Mouse (Mus musculus) CH12.LX (cell line): ENCODE results near the gene Hhipl1. TPM values are rescaled to one million over a fixed set of nuclear protein-coding genes. Genes with fewer than 3 reads are reported as not detected.

Experiments used
- DNase-seq: peaks from one replicate; pipeline ENCODE4 v3.0.0-alpha.2; 2013; ENCODE audit errors: extremely low read depth
- H3K27ac ChIP-seq: 2 replicates; pipeline ENCODE4 v1.5.1; 2012; ENCODE audit warnings: low read depth, mild to moderate bottlenecking, control low read depth, moderate library complexity; ENCODE audit not compliant: insufficient read depth
- H3K27me3 ChIP-seq: replicated peaks from 2 replicates; pipeline ENCODE3; 2012; ENCODE audit warnings: inconsistent platforms
- H3K36me3 ChIP-seq, 2 experiments: replicated peaks in 1 of 2; 2 replicates each; pipeline versions ENCODE3 to v1.6.1; 2012; ENCODE audit warnings: inconsistent platforms in 1 of 2, low read length in 1 of 2, mild to moderate bottlenecking in 1 of 2, mixed read lengths in 1 of 2, moderate library complexity in 1 of 2; ENCODE audit not compliant: control insufficient read depth in 1 of 2, insufficient read depth in 1 of 2
- H3K4me1 ChIP-seq, 2 experiments: 2 replicates each; pipeline ENCODE4 v1.6.1; 2012; ENCODE audit warnings: inconsistent platforms in 1 of 2, moderate library complexity in 1 of 2; ENCODE audit not compliant: insufficient read depth in 2 of 2, control insufficient read depth in 1 of 2
- H3K4me2 ChIP-seq: 2 replicates; pipeline ENCODE4 v1.6.1; 2012; ENCODE audit warnings: low read depth, mild to moderate bottlenecking, control low read depth; ENCODE audit not compliant: poor library complexity, insufficient read depth, severe bottlenecking
- H3K4me3 ChIP-seq, 3 experiments: fragments of 150-350 bp in 1 of 3; sonication (generic) in 1 of 3; replicated peaks in 1 of 3; 2 replicates each; pipeline versions ENCODE3 to v1.5.1; 2011 to 2012; ENCODE audit warnings: low read depth in 2 of 3, low read length in 2 of 3, mild to moderate bottlenecking in 2 of 3, moderate library complexity in 2 of 3, control low read depth in 1 of 3, improper control_type of control experiment in 1 of 3, inconsistent platforms in 1 of 3, mixed read lengths in 1 of 3; ENCODE audit not compliant: poor library complexity in 1 of 3
- H3K79me2 ChIP-seq: replicated peaks from 2 replicates; pipeline ENCODE4 v1.6.1; 2012; ENCODE audit warnings: mild to moderate bottlenecking, moderate library complexity; ENCODE audit not compliant: control insufficient read depth, poor library complexity, insufficient read depth, severe bottlenecking; ENCODE audit errors: extremely low read depth
- H3K9ac ChIP-seq: 2 replicates; pipeline ENCODE4 v1.6.1; 2012; ENCODE audit warnings: low read depth, mild to moderate bottlenecking, control low read depth, moderate library complexity; ENCODE audit not compliant: insufficient read depth
- H3K9me3 ChIP-seq: replicated peaks from 2 replicates; pipeline ENCODE3; 2012; ENCODE audit warnings: low read length, inconsistent platforms, mixed read lengths
- CHD2 ChIP-seq: IDR thresholded peaks from 2 replicates; pipeline ENCODE4 v1.6.1; 2011; ENCODE audit warnings: low read length, improper control_type of control experiment
- CTCF ChIP-seq, 2 experiments: IDR thresholded peaks in 1 of 2; conservative IDR thresholded peaks in 1 of 2; 2 replicates each; pipeline ENCODE4 v1.5.1; 2011 to 2012; ENCODE audit warnings: low read depth in 2 of 2, low read length in 2 of 2, improper control_type of control experiment in 1 of 2, inconsistent platforms in 1 of 2, mild to moderate bottlenecking in 1 of 2, moderate library complexity in 1 of 2
- E2F4 ChIP-seq: IDR thresholded peaks from 2 replicates; pipeline ENCODE4 v1.6.1; 2011; ENCODE audit warnings: low read depth, low read length, improper control_type of control experiment; ENCODE audit not compliant: insufficient replicate concordance
- ELF1 ChIP-seq: IDR thresholded peaks from 2 replicates; pipeline ENCODE4 v1.6.1; 2014; ENCODE audit warnings: low read depth, mild to moderate bottlenecking, inconsistent platforms, low read length, improper control_type of control experiment
- HCFC1 ChIP-seq: IDR thresholded peaks from 2 replicates; pipeline ENCODE4 v1.6.1; 2012; ENCODE audit warnings: low read depth, mild to moderate bottlenecking, inconsistent platforms, low read length, improper control_type of control experiment
- JUN ChIP-seq: IDR thresholded peaks from 2 replicates; pipeline ENCODE4 v1.6.1; 2011; ENCODE audit warnings: low read depth, mild to moderate bottlenecking, low read length, improper control_type of control experiment, moderate library complexity; ENCODE audit not compliant: insufficient read depth
- MEF2A ChIP-seq: IDR thresholded peaks from 2 replicates; pipeline ENCODE4 v1.6.1; 2014; ENCODE audit warnings: low read depth, mild to moderate bottlenecking, inconsistent platforms, low read length, improper control_type of control experiment, borderline replicate concordance
- MYC ChIP-seq: IDR thresholded peaks from 2 replicates; pipeline ENCODE4 v1.6.1; 2011; ENCODE audit warnings: low read depth, mild to moderate bottlenecking, improper control_type of control experiment, low read length
- NRF1 ChIP-seq: IDR thresholded peaks from 2 replicates; pipeline ENCODE4 v1.6.1; 2014; ENCODE audit warnings: low read depth, mild to moderate bottlenecking, inconsistent platforms, low read length, improper control_type of control experiment, moderate library complexity
- PAX5 ChIP-seq: IDR thresholded peaks from 2 replicates; pipeline ENCODE4 v1.6.1; 2012; ENCODE audit warnings: low read length, inconsistent platforms, mixed read lengths
- RAD21 ChIP-seq: IDR thresholded peaks from 2 replicates; pipeline ENCODE4 v1.6.1; 2011; ENCODE audit warnings: low read depth, mild to moderate bottlenecking, low read length, improper control_type of control experiment, moderate library complexity
- RCOR1 ChIP-seq: conservative IDR thresholded peaks from 2 replicates; pipeline ENCODE4 v1.6.1; 2012; ENCODE audit warnings: low read depth, mild to moderate bottlenecking, inconsistent platforms, low read length, improper control_type of control experiment
- SIN3A ChIP-seq: IDR thresholded peaks from 2 replicates; pipeline ENCODE4 v1.6.1; 2012; ENCODE audit warnings: low read length, improper control_type of control experiment, inconsistent platforms
- TCF12 ChIP-seq: IDR thresholded peaks from 2 replicates; pipeline ENCODE4 v1.6.1; 2014; ENCODE audit warnings: low read depth, mild to moderate bottlenecking, inconsistent platforms, low read length, improper control_type of control experiment
- ZMIZ1 ChIP-seq: IDR thresholded peaks from 2 replicates; pipeline ENCODE4 v1.6.1; 2012; ENCODE audit warnings: low read depth, mild to moderate bottlenecking, inconsistent platforms, low read length, improper control_type of control experiment
- ZNF384 ChIP-seq: IDR thresholded peaks from 2 replicates; pipeline ENCODE4 v1.6.1; 2012; ENCODE audit warnings: low read depth, low read length, improper control_type of control experiment, inconsistent platforms
- dilution Hi-C: fragments of 300-500 bp; cut with MboI; formaldehyde crosslinking; loops from 2 replicates; pipeline ENCODE4 v1.14.3; 2020; ENCODE audit warnings: low sequenced_read_pairs; ENCODE audit not compliant: extremely low pct_unique_long_range_greater_than_20kb, extremely low pct_ligation_motif_present
- in situ Hi-C: fragments of 300-500 bp; cut with MboI; formaldehyde crosslinking; loops from 3 replicates; pipeline ENCODE4 v1.14.3; 2019; ENCODE audit warnings: low sequenced_read_pairs, low pct_ligation_motif_present, low pct_unique_long_range_greater_than_20kb, mixed read lengths
- polyA plus RNA-seq: library from polyadenylated mRNA; unstranded; fragments of >175 nt; gene quantifications from 2 replicates; pipeline ENCODE4 v1.2.1, GENCODE M21; 2012; ENCODE audit warnings: low read depth; ENCODE audit not compliant: insufficient read length
- total RNA-seq, 2 experiments: library from RNA; depleted of rRNA; stranded (reverse); fragments of 300-350 nt in 1 of 2; fragments of >200 nt in 1 of 2; gene quantifications; 2 replicates each; pipeline ENCODE4 v1.2.3; 2012 to 2014

The Hhipl1 gene
- total and polyA plus RNA-seq, 3 experiments: not detected

DNA sequence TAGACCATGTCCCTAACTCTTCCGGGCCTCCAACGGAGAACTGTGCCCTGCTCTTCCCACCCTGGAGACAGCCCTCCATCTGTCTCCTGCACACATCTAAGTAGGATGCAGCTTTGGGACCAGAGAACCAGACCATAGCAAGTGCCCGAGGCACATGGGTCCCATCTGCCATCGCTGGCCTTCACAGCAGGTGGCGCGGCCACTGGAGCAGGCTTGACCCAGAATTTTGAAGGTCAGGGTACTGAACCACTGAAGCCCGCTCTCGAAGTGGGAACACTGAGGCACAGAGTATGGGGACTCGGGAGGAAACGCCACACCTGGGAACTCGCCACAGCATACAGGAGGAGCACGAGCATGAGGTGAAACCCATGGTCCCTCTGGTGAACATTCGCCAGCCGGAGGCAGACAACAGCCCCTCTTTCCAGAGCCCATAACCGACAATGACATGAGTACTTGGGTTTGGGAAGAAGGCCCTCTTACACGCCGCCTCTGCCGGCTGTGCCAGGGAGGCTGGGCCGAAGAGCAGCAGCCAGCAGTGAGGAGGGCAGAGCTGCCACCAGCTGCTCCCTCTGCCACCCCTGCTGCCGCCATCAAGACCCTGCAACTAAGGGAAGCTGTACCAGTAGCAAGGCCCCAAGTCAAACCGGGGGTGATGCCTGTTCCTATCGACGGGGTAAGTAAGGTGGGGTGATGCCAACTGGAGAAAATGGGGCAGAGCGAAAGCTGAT is 46.6 kb upstream of the Hhipl1 start:
- dilution Hi-C loops: no loop called here

GRCm38 (mm10) chr12:108260950-108261349 is 45.1 kb upstream of the Hhipl1 start:
- in situ Hi-C loops (no loop called here), dilution Hi-C loops (no loop called here)
- DNase-seq: no peak
- H3K27me3 ChIP-seq: no peaks in the 10 kb centered on the region
- H3K4me1 ChIP-seq: peaks cover 3 to 87% of the 10 kb centered on the region in 2 experiments; a peak in 2 of 4 replicates
- no peak for TF ChIP-seq CTCF (conservative IDR thresholded peaks at IDR 0.05 in 1 of 2, IDR thresholded peaks at IDR 0.05 in 1 of 2; ENCODE audit: low read depth in 2 of 2, low read length in 2 of 2)
- no peak for TF ChIP-seq ZMIZ1
- TF ChIP-seq MYC: no peak
- H3K79me2 ChIP-seq: no peaks in the 10 kb centered on the region
- H3K36me3 ChIP-seq: peaks cover 0 to 70% of the 10 kb centered on the region in 2 experiments
- no peak overlapping the region for H3K4me2 ChIP-seq
- no peak overlapping the region for H3K27ac ChIP-seq
- no peaks in the 10 kb centered on the region for H3K9me3 ChIP-seq
- no peak overlapping the region for H3K4me3 ChIP-seq
- H3K9ac ChIP-seq: no peak overlapping the region

More for the DNA sequence above, 46.6 kb upstream of the Hhipl1 start:
- in situ Hi-C loops: no loop called here
- Histone ChIP-seq H3K9me3 (no peaks in the 10 kb centered on the region), H3K79me2 (no peaks in the 10 kb centered on the region), H3K36me3 (peaks cover 0 to 66% of the 10 kb centered on the region in 2 experiments), H3K4me2 (no peak overlapping the region), H3K4me1 (peaks cover 0 to 80% of the 10 kb centered on the region in 2 experiments; a peak in 2 of 4 replicates), H3K4me3 (no peak overlapping the region), H3K9ac (no peak overlapping the region), H3K27me3 (no peaks in the 10 kb centered on the region), H3K27ac (no peak overlapping the region)
- TF ChIP-seq NRF1 (no peak), SIN3A (no peak), RCOR1 (no peak), HCFC1 (no peak), CTCF (conservative IDR thresholded peaks at IDR 0.05 in 1 of 2, IDR thresholded peaks at IDR 0.05 in 1 of 2; ENCODE audit: low read depth in 2 of 2, low read length in 2 of 2) (no peak), E2F4 (no peak)
- no peak for DNase-seq

DNA sequence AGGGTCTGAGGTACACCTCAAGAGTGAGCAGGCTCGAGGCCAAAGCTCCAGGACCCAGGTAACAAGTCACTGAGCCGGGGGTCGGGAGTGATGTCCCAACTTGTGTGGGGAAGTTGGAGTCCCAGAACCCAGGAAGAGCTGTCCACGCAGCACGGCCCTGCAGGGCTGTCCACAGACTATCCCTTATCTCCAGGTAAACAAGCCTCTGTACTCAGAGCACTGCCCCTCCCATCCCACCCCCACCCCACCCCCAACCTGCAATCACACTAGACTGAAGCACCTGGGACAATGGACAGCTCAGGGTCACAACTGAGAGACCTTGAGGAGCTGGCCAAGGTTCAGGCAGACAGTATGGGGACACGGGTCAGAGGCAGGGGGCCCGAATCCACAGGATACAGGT is 41.2 kb upstream of the Hhipl1 start:
- peaks cover 13 to 89% of the 10 kb centered on the region in 2 experiments; a peak in 3 of 4 replicates for H3K4me1 ChIP-seq
- H3K9me3 ChIP-seq: no peaks in the 10 kb centered on the region
- H3K36me3 ChIP-seq: peaks cover 0 to 62% of the 10 kb centered on the region in 2 experiments
- H3K27ac ChIP-seq: no peak overlapping the region
- 0 out of 2 replicates have a peak, but pooled peaks cover 2% of the 10 kb centered on the region for H3K79me2 ChIP-seq
- no peak overlapping the region for H3K4me3 ChIP-seq
- in situ Hi-C loops (no loop called here), dilution Hi-C loops (no loop called here)
- no peak overlapping the region for H3K4me2 ChIP-seq
- TF ChIP-seq MEF2A (no peak), ZMIZ1 (no peak), JUN (no peak), ELF1 (no peak), PAX5 (no peak), RAD21 (no peak), ZNF384 (no peak), TCF12 (no peak), CHD2 (no peak)
- no peak overlapping the region for H3K9ac ChIP-seq
- no peaks in the 10 kb centered on the region for H3K27me3 ChIP-seq
- no peak for DNase-seq
